Mouse (Mus musculus): ENCODE measurements around the gene Vldlr. TPM values are rescaled to one million over a fixed set of nuclear protein-coding genes. Genes with fewer than 3 reads are reported as not detected.

The Vldlr gene
- 34.7 and 38.4 TPM in 2 replicates for polyA plus RNA-seq (2015; fragmentation: Nextera tagmentation; extraction: Ambion mirVana)

DNA sequence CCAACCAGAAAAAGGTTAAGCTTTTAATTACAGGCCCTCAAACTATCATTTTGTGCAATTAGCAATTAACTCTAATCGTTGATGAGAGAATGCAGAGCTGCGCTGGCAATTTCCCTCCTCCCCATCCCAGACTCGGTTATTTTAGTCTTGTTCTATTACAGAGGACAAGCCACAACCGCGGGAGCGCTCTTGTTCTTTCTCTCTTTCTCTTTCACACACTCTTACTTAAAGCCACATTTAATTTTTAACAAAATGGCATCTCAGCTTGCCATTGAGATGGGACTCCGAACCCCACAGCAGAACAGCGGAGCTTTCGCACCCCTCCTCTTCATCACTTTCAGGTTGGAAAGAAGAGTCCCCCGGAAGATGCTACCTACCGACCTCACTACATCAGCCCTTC lies at the start of gene Vldlr:
Vldlr (plus strand) TSS at position 167 of the 400 bp plus-strand sequence.
- peak within 1 kb of the TSS; percentile 93 for H3K4me3 ChIP-seq
- ATAC-seq (replicated peaks): 0 out of 2 replicates have a peak, but pooled peaks have one; percentile 20
- no peaks in the 10 kb centered on the region for H3K9me3 ChIP-seq
- H3K9ac ChIP-seq (replicated peaks): peak within 1 kb of the TSS; percentile 94
- no peaks in the 10 kb centered on the region for H3K27me3 ChIP-seq
- WGBS: under 1% methylated on average over 11 of the region's 11 CpGs
- peak within 1 kb of the TSS; percentile 96 for H3K4me2 ChIP-seq (replicated peaks)
- H3K4me1 ChIP-seq: peaks cover 37% of the 10 kb centered on the region
- peak within 1 kb of the TSS; percentile 95 for H3K27ac ChIP-seq (replicated peaks)
- no peaks in the 10 kb centered on the region for H3K36me3 ChIP-seq

GRCm38 (mm10) chr19:27167601-27168319 lies 48.5 kb upstream of the Vldlr start:
- no peak overlapping the region for H3K4me2 ChIP-seq (replicated peaks)
- H3K4me3 ChIP-seq: no peak overlapping the region
- H3K9ac ChIP-seq (replicated peaks): no peak overlapping the region
- H3K36me3 ChIP-seq: no peaks in the 10 kb centered on the region
- ATAC-seq (replicated peaks): no peak
- no peaks in the 10 kb centered on the region for H3K27me3 ChIP-seq
- WGBS: 81% methylated on average over 5 of the region's 5 CpGs
- no peaks in the 10 kb centered on the region for H3K4me1 ChIP-seq
- H3K27ac ChIP-seq (replicated peaks): no peak overlapping the region
- H3K9me3 ChIP-seq: no peaks in the 10 kb centered on the region

- H3K27me3 ChIP-seq: no peaks in the 10 kb centered on the region
- no peak overlapping the region for H3K27ac ChIP-seq (replicated peaks)
- H3K9me3 ChIP-seq: no peaks in the 10 kb centered on the region
- H3K9ac ChIP-seq (replicated peaks): no peak overlapping the region
- ATAC-seq (replicated peaks): no peak
- WGBS: 93% methylated on average over 2 of the region's 2 CpGs
- no peaks in the 10 kb centered on the region for H3K36me3 ChIP-seq
- H3K4me1 ChIP-seq: no peaks in the 10 kb centered on the region
- H3K4me3 ChIP-seq: no peak overlapping the region
- H3K4me2 ChIP-seq (replicated peaks): no peak overlapping the region
Measured at GRCm38 (mm10) chr19:27173836-27174235, 42.4 kb upstream of the Vldlr start.

DNA sequence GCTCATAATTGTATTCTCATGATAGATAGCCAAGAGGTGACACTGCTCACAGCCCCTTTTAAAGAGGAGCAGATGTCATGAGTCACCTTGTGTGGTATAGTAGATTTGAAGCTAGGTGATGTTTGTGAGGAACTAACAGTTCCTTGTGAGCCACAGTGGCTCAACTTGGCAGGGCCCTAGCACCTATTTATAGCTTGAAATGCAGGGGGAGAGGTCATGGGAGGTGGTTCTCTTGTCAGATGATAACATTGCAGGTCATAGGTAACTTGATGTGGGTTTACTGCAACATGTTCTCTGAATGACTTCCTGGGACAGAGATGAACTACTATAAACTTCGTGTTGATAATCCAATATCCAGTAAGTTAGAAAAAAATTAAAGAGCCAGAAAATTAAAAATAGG lies 40.7 kb upstream of the Vldlr start:
- Histone ChIP-seq H3K4me1 (peaks cover 7% of the 10 kb centered on the region), H3K27me3 (no peaks in the 10 kb centered on the region), H3K9me3 (no peaks in the 10 kb centered on the region), H3K4me3 (no peak overlapping the region), H3K27ac (replicated peaks) (no peak overlapping the region), H3K4me2 (replicated peaks) (no peak overlapping the region), H3K36me3 (no peaks in the 10 kb centered on the region), H3K9ac (replicated peaks) (no peak overlapping the region)
- no peak for ATAC-seq (replicated peaks)
- WGBS: 88% methylated on average over 1 of the region's 1 CpGs

DNA sequence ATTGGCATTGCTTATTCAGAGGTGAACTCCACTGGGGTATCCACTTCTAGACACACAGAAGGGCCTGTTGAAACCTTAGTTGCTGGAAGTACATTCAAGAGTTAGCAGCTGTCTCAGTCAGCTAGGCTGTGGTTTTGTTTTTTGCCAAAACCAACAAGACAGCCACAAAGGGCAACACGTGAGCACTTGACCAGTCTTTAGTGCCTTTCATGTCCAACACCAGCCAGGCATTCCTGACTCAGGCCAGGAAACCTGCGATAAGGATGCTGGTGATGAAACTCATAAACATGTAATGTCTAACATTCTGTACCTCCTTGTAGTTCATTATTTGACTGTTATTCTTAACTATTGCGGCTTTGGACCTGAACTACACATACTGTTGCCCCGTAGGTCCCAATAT lies 39.7 kb upstream of the Vldlr start:
- Histone ChIP-seq H3K9me3 (no peaks in the 10 kb centered on the region), H3K4me3 (no peak overlapping the region), H3K9ac (replicated peaks) (no peak overlapping the region), H3K27ac (replicated peaks) (no peak overlapping the region), H3K36me3 (no peaks in the 10 kb centered on the region), H3K4me1 (peaks cover 9% of the 10 kb centered on the region), H3K27me3 (no peaks in the 10 kb centered on the region), H3K4me2 (replicated peaks) (no peak overlapping the region)
- ATAC-seq (replicated peaks): no peak
- WGBS: 85% methylated on average over 4 of the region's 4 CpGs

DNA sequence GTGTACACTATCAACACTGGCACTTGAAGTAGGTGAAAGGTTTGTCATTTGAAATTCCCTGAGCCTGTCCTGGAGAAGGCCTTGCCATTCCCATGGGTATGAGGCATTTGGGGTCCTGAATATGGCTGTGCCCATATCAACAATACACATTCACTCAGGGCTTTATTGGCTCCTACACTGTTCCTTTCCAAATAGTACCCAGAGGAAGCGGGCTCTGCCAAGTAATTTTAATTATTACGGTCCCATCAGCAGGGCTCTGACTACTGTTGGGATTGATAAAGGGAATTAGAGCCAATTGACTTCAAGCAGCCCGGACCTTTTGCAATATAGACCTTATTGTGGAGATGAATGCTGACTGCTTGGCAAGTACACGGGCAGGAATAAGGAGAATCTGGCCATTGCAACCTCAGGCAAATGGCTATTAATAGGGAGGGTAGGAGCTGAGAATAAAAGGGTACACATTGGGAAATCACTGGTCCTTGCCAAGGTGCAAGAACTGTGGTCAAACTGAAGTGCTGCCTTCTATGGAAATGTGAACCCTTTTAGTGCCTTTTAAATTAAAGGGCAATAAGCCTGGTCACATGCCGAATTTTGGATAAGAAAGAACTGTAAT lies 38.0 kb upstream of the Vldlr start:
- H3K4me1 ChIP-seq: peaks cover 9% of the 10 kb centered on the region
- no peaks in the 10 kb centered on the region for H3K9me3 ChIP-seq
- H3K27me3 ChIP-seq: no peaks in the 10 kb centered on the region
- H3K36me3 ChIP-seq: no peaks in the 10 kb centered on the region
- no peak overlapping the region for H3K4me3 ChIP-seq
- H3K9ac ChIP-seq (replicated peaks): no peak overlapping the region
- peak; percentile 70 for ATAC-seq (replicated peaks)
- 50% methylated on average over 5 of the region's 5 CpGs for WGBS
- no peak overlapping the region for H3K27ac ChIP-seq (replicated peaks)
- no peak overlapping the region for H3K4me2 ChIP-seq (replicated peaks)

GRCm38 (mm10) chr19:27180351-27181122 lies 35.7 kb upstream of the Vldlr start:
- no peak overlapping the region for H3K9ac ChIP-seq (replicated peaks)
- H3K27ac ChIP-seq (replicated peaks): no peak overlapping the region
- no peaks in the 10 kb centered on the region for H3K36me3 ChIP-seq
- peak overlapping the region; percentile 22 for H3K4me2 ChIP-seq (replicated peaks)
- H3K27me3 ChIP-seq: no peaks in the 10 kb centered on the region
- 57% methylated on average over 18 of the region's 18 CpGs for WGBS
- 0 out of 2 replicates have a peak, but pooled peaks have one; percentile 16 for ATAC-seq (replicated peaks)
- H3K9me3 ChIP-seq: no peaks in the 10 kb centered on the region
- H3K4me3 ChIP-seq: no peak overlapping the region; the same call in 1 of the 2 replicates
- H3K4me1 ChIP-seq: peaks cover 9% of the 10 kb centered on the region

DNA sequence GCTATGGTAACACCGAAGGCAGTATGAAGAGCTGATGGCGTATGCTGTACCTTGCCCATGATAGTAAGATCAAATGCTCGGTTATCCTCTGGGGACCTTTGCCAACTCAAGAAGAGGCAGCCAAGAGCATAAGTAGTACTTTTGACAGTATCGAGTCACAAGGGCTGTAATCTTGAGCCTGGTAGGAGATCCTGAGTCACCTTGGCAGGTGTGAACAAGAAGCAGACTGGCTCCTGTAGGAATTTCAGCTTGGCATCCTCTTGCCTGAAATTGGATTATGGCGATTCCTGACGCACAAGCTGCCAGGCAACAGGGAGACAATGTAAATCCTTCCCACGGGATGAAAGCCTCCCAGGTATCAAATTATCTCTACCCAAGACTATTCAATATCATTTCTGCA lies 32.8 kb upstream of the Vldlr start:
- WGBS: 78% methylated on average over 7 of the region's 7 CpGs
- H3K27me3 ChIP-seq: no peaks in the 10 kb centered on the region
- peaks cover 9% of the 10 kb centered on the region for H3K4me1 ChIP-seq
- H3K4me3 ChIP-seq: no peak overlapping the region
- H3K36me3 ChIP-seq: no peaks in the 10 kb centered on the region
- ATAC-seq (replicated peaks): no peak
- H3K4me2 ChIP-seq (replicated peaks): no peak overlapping the region
- H3K9me3 ChIP-seq: no peaks in the 10 kb centered on the region
- H3K27ac ChIP-seq (replicated peaks): no peak overlapping the region
- H3K9ac ChIP-seq (replicated peaks): no peak overlapping the region

DNA sequence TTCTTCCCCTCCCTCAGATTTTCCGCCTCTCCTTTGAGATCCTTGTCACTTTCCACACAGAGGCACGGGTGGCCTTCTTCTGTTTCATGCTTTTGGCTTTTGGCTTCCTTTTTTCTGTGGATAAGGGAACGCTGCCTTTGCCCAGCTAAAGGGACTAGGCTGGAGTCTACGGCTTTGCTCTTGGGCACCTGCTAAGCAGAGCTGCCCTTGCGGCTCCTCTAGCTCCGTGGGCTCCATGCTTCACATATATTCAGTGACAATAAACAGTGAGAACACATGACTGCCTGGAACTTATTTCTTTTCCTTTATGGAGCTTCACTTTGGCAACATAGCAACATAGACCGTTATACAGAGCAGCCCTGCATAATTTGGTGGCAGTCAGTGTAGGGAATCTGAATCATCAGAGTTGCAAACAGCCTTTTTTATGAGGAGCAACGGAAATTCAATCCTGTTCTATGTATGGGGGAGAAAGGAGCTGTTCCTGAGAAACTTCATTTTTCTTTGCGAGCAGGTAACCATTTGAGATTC lies 12.5 kb upstream of the Vldlr start:
- Histone ChIP-seq H3K36me3 (no peaks in the 10 kb centered on the region), H3K4me3 (no peak overlapping the region), H3K4me1 (no peaks in the 10 kb centered on the region), H3K9ac (replicated peaks) (no peak overlapping the region), H3K27me3 (no peaks in the 10 kb centered on the region), H3K9me3 (no peaks in the 10 kb centered on the region), H3K27ac (replicated peaks) (no peak overlapping the region), H3K4me2 (replicated peaks) (no peak overlapping the region)
- 70% methylated on average over 9 of the region's 9 CpGs for WGBS
- no peak for ATAC-seq (replicated peaks)

- 67% methylated on average over 2 of the region's 2 CpGs for WGBS
- H3K27me3 ChIP-seq: no peaks in the 10 kb centered on the region
- H3K4me3 ChIP-seq: no peak overlapping the region
- H3K36me3 ChIP-seq: no peaks in the 10 kb centered on the region
- no peak overlapping the region for H3K9ac ChIP-seq (replicated peaks)
- 0 out of 2 replicates have a peak, but pooled peaks have one; percentile 11 for ATAC-seq (replicated peaks)
- no peaks in the 10 kb centered on the region for H3K9me3 ChIP-seq
- H3K4me1 ChIP-seq: peaks cover 10% of the 10 kb centered on the region
- H3K4me2 ChIP-seq (replicated peaks): no peak overlapping the region
- no peak overlapping the region for H3K27ac ChIP-seq (replicated peaks)
Measured at GRCm38 (mm10) chr19:27210991-27211390, 5.3 kb upstream of the Vldlr start.

- peak overlapping the region; percentile 93; the same call in 1 of the 2 replicates for H3K4me3 ChIP-seq
- peaks cover 36% of the 10 kb centered on the region for H3K4me1 ChIP-seq
- WGBS: 51% methylated on average over 4 of the region's 4 CpGs
- no peaks in the 10 kb centered on the region for H3K9me3 ChIP-seq
- no peaks in the 10 kb centered on the region for H3K27me3 ChIP-seq
- peak overlapping the region; percentile 96; the same call in 1 of the 2 replicates for H3K4me2 ChIP-seq (replicated peaks)
- no peak for ATAC-seq (replicated peaks)
- H3K27ac ChIP-seq (replicated peaks): peak overlapping the region; percentile 95; the same call in 1 of the 2 replicates
- H3K9ac ChIP-seq (replicated peaks): no peak overlapping the region
- H3K36me3 ChIP-seq: no peaks in the 10 kb centered on the region
Measured at GRCm38 (mm10) chr19:27215596-27215995, 688 bp upstream of the Vldlr start.

Measured in forebrain, embryonic 15.5 days (tissue).